Mouse (Mus musculus) embryonic facial prominence, embryonic 14.5 days (tissue): ENCODE measurements around the gene Kcne4. TPM values are rescaled to one million over a fixed set of nuclear protein-coding genes. Genes with fewer than 3 reads are reported as not detected.

Experiments used
- ATAC-seq: fragments of 200-750 bp; cut with Nextera tagmentation; 2 replicates; pipeline ENCODE4 v1.8.0; 2017; ENCODE audit warnings: low read depth, moderate number of reproducible peaks, moderate TSS enrichment
- DNase-seq: peaks from one replicate; pipeline ENCODE4 v3.0.0-alpha.2; 2015; ENCODE audit warnings: low spot score
- H3K27ac ChIP-seq: fragments of 300-500 bp; sonication (generic); replicated peaks from 2 replicates; pipeline ENCODE4 v1.5.1; 2014; ENCODE audit warnings: low read depth, mild to moderate bottlenecking, low read length, moderate library complexity
- H3K27me3 ChIP-seq: fragments of 300-500 bp; sonication (generic); replicated peaks from 2 replicates; pipeline ENCODE4 v1.6.1; 2014; ENCODE audit warnings: low read length; ENCODE audit not compliant: control insufficient read depth, insufficient read depth
- H3K36me3 ChIP-seq: fragments of 300-500 bp; sonication (generic); 2 replicates; pipeline ENCODE4 v1.6.1; 2014; ENCODE audit warnings: low read length, mixed read lengths; ENCODE audit not compliant: control insufficient read depth, insufficient read depth
- H3K4me1 ChIP-seq: fragments of 300-500 bp; sonication (generic); 2 replicates; pipeline ENCODE4 v1.6.1; 2014; ENCODE audit warnings: antibody characterized with exemption, low read length; ENCODE audit not compliant: control insufficient read depth, insufficient read depth
- H3K4me2 ChIP-seq: fragments of 300-500 bp; sonication (generic); 2 replicates; pipeline ENCODE4 v1.6.1; 2014; ENCODE audit warnings: low read depth, mild to moderate bottlenecking, low read length, moderate library complexity, mixed read lengths
- H3K4me3 ChIP-seq: fragments of 300-500 bp; sonication (generic); 2 replicates; pipeline ENCODE4 v1.5.1; 2014; ENCODE audit warnings: low read depth, mild to moderate bottlenecking, low read length
- H3K9ac ChIP-seq: fragments of 300-500 bp; sonication (generic); 2 replicates; pipeline ENCODE4 v1.6.1; 2014; ENCODE audit warnings: low read depth, mild to moderate bottlenecking, low read length, moderate library complexity, mixed read lengths
- H3K9me3 ChIP-seq: fragments of 300-500 bp; sonication (generic); 2 replicates; pipeline ENCODE4 v1.6.1; 2016; ENCODE audit warnings: low read length; ENCODE audit not compliant: control insufficient read depth
- WGBS: fragments of 180-500 bp; shearing (Covaris S2); extraction: QIAGEN DNeasy Blood & Tissue Kit; methylation state at CpG from one replicate; pipeline ENCODE4 v1.1.7; 2014; 5-methylcytosine and 5-hydroxymethylcytosine counted together
- polyA plus RNA-seq: library from polyadenylated mRNA; unstranded; fragments of >200 nt; fragmentation: Nextera tagmentation; extraction: Ambion mirVana; gene quantifications from 2 replicates; pipeline ENCODE4 v1.2.1, GENCODE M21; 2014

Gene Kcne4
- polyA plus RNA-seq, 1 experiment from 2014 or later = 16.4 TPM

DNA sequence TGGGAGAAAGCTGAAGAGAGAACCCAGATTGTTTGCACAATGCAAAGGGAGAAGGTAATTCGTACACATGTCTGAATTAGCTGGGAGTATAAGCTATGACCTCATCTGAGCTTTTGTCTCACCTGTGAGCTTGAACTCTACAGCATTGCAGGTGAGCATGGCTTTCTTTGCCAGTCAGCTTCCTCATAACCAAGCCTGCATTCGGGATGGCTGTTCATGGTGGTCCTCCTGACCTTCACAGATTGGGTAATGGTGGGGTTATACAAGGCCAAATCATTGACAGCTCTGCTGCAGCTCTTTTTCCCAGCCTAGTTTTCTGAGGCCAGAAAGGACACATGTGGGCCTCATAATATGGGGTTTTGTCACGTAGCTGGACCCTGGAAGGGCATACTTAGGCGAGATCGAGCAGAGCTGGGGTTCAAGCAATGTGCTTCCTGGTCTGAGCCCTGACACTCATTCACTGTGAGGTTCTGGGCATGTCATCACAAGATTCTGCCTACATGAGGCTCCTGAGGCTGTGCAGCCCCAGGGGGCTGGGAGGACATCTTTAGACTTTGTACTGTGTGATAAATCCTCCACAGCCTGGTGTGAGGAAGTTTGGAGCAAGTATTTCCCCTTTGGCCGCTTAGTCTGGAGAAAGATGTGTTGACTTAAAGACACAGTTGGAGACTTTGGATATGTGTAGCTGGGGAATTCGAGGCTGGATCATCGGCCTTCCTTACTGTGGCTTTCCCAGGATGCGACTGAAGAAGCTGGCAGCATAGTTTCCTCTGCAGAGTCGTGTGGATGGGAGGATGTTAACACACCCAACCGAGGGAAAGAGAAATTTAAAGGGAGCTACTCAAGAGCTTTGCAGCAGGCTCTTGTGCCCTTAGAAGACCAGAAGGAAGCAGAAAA lies 2.3 kb downstream of the Kcne4 start:
- Histone ChIP-seq H3K27me3 (no peaks in the 10 kb centered on the region), H3K27ac (peak overlapping the region; percentile 86), H3K9me3 (no peaks in the 10 kb centered on the region), H3K36me3 (no peaks in the 10 kb centered on the region), H3K4me2 (peak overlapping the region; percentile 39), H3K4me3 (peak overlapping the region; percentile 21), H3K9ac (peak overlapping the region; percentile 47), H3K4me1 (peaks cover 44% of the 10 kb centered on the region)
- DNase-seq = peak; percentile 33
- 41% methylated on average over 11 of the region's 11 CpGs for WGBS
- ATAC-seq = no peak

GRCm38 (mm10) chr1:78819592-78819991 lies 3.0 kb downstream of the Kcne4 start:
- Histone ChIP-seq H3K4me2 (peak overlapping the region; percentile 39), H3K27me3 (no peaks in the 10 kb centered on the region), H3K9me3 (no peaks in the 10 kb centered on the region), H3K4me1 (peaks cover 44% of the 10 kb centered on the region), H3K9ac (no peak overlapping the region), H3K27ac (peak overlapping the region; percentile 86), H3K4me3 (peak overlapping the region; percentile 21; the same call in 1 of the 2 replicates), H3K36me3 (no peaks in the 10 kb centered on the region)
- DNase-seq (peak; percentile 96), ATAC-seq (peak; percentile 44)
- WGBS = 12% methylated on average over 7 of the region's 7 CpGs

- ATAC-seq (peak; percentile 23; the same call in 1 of the 2 replicates), DNase-seq (peak; percentile 81)
- H3K9me3 ChIP-seq = no peaks in the 10 kb centered on the region
- peak overlapping the region; percentile 9; the same call in 1 of the 2 replicates for H3K9ac ChIP-seq
- peak overlapping the region; percentile 86 for H3K27ac ChIP-seq
- no peaks in the 10 kb centered on the region for H3K36me3 ChIP-seq
- H3K4me2 ChIP-seq = peak overlapping the region; percentile 39
- 21% methylated on average over 8 of the region's 8 CpGs for WGBS
- no peaks in the 10 kb centered on the region for H3K27me3 ChIP-seq
- 0 out of 2 replicates have a peak overlapping the region, but pooled peaks have one; percentile 21 for H3K4me3 ChIP-seq
- H3K4me1 ChIP-seq = peaks cover 44% of the 10 kb centered on the region
Observed at GRCm38 (mm10) chr1:78820176-78820575, 3.6 kb downstream of the Kcne4 start.

DNA sequence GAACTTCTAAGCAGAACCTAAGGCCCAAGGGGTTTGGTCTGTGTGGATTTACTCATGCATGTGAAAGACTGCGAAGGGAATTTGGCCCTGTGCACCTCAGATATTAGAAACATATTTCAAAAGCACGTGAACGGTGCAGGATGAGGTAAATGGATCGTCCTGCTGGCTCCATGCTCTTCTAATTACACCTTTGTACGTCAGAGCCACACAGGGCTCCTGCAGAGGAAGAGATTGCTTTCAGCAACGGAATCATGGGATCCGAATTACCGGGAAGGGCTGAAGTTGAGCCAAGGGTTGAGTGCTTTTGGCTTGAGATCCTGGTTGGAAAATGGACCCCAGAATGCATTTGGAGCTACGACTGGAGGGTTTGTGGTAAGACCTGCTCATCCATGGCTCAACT lies 4.6 kb downstream of the Kcne4 start:
- DNase-seq = peak; percentile 94

GRCm38 (mm10) chr1:78821733-78822430 lies 5.3 kb downstream of the Kcne4 start:
- Histone ChIP-seq H3K9me3 (no peaks in the 10 kb centered on the region), H3K27ac (peak overlapping the region; percentile 86), H3K4me2 (no peak overlapping the region), H3K36me3 (no peaks in the 10 kb centered on the region), H3K4me1 (peaks cover 38% of the 10 kb centered on the region), H3K4me3 (no peak overlapping the region), H3K9ac (no peak overlapping the region), H3K27me3 (no peaks in the 10 kb centered on the region)
- ATAC-seq = no peak
- DNase-seq = peak; percentile 28
- 86% methylated on average over 15 of the region's 15 CpGs for WGBS

More for the DNA sequence above, 4.6 kb downstream of the Kcne4 start:
- Histone ChIP-seq H3K27ac (peak overlapping the region; percentile 86), H3K36me3 (no peaks in the 10 kb centered on the region), H3K9ac (no peak overlapping the region), H3K4me3 (no peak overlapping the region), H3K4me1 (peaks cover 44% of the 10 kb centered on the region), H3K27me3 (no peaks in the 10 kb centered on the region), H3K4me2 (peak overlapping the region; percentile 39), H3K9me3 (no peaks in the 10 kb centered on the region)
- 26% methylated on average over 9 of the region's 9 CpGs for WGBS
- peak; percentile 84 for ATAC-seq

- 81% methylated on average over 3 of the region's 3 CpGs for WGBS
- Histone ChIP-seq H3K4me1 (peaks cover 18% of the 10 kb centered on the region), H3K27me3 (no peaks in the 10 kb centered on the region), H3K4me3 (no peak overlapping the region), H3K9me3 (no peaks in the 10 kb centered on the region), H3K4me2 (no peak overlapping the region), H3K27ac (no peak overlapping the region), H3K9ac (no peak overlapping the region), H3K36me3 (no peaks in the 10 kb centered on the region)
- DNase-seq (no peak), ATAC-seq (no peak)
Observed at GRCm38 (mm10) chr1:78825246-78825645, 8.7 kb downstream of the Kcne4 start.

DNA sequence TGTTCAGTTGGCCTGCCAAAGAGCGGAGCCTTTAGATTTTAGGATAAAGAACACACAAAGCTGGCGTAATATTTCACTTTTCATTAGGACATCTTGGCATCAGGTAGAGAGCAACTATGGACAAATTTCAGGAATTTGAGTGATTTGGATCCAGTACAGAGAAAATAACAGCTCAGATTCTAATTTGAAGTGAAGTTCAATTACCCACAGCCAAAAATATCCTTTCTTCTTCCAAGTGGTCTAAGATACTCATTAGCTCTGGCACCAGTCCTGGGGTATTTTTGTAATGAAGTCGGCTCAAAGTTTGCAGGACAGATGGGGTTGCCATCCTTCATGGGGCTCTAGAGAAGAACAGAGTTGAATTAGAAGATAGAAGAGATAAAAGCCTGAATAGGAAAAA lies 21.9 kb downstream of the Kcne4 start:
- Histone ChIP-seq H3K4me3 (no peak overlapping the region), H3K4me2 (no peak overlapping the region), H3K36me3 (no peaks in the 10 kb centered on the region), H3K9me3 (no peaks in the 10 kb centered on the region), H3K4me1 (no peaks in the 10 kb centered on the region), H3K27ac (no peak overlapping the region), H3K27me3 (no peaks in the 10 kb centered on the region), H3K9ac (no peak overlapping the region)
- ATAC-seq (no peak), DNase-seq (peak; percentile 81)
- WGBS = 58% methylated on average over 3 of the region's 3 CpGs

- no peaks in the 10 kb centered on the region for H3K27me3 ChIP-seq
- H3K9me3 ChIP-seq = no peaks in the 10 kb centered on the region
- H3K4me1 ChIP-seq = 0 out of 2 replicates have a peak, but pooled peaks cover 7% of the 10 kb centered on the region
- ATAC-seq = no peak
- no peaks in the 10 kb centered on the region for H3K36me3 ChIP-seq
- H3K4me2 ChIP-seq = no peak overlapping the region
- no peak overlapping the region for H3K27ac ChIP-seq
- WGBS = 63% methylated on average over 2 of the region's 2 CpGs
- no peak overlapping the region for H3K9ac ChIP-seq
- no peak overlapping the region for H3K4me3 ChIP-seq
- no peak for DNase-seq
Observed at GRCm38 (mm10) chr1:78840769-78841168, 24.2 kb downstream of the Kcne4 start.
